In the genomic region with DNA sequence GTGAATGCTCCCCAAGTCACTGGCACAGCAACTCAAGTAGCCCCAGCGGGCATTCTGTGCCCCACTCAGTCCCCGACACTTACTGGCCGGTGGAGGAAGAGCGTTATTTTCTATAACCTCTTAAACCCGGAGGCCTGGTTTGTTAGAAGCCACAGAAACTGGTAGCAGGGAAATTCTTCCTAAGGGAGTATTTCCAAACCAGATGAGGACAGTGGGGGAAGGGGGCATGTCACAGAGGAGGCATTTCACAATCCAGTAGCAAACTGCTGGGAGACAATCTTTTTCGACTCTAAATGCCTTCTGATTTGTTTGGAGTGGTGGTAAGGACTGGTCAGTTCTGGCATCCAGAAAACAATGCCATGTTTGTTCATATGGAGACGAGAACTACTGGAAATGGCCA, we compare ENCODE assay signal across 20 mouse cellular contexts. TPM values are rescaled to one million over a fixed set of nuclear protein-coding genes. Genes with fewer than 3 reads are reported as not detected.
A peak's percentile ranks its signal among the peaks of the same experiment; 100 is the strongest.
DNase-seq lines count a peak whose midpoint lies in the region; ATAC-seq and TF ChIP-seq lines count a peak whose summit lies in the region.
"Had no signal": no experiment of that assay in that cellular context is flagged by ENCODE, and none has a peak within 500 bp of the region (broad histone marks: within the 10 kb centered on the region; RNA-seq: fewer than 3 reads in every experiment).

No protein-coding gene starts in this region.

- 63% methylated on average over 7 of the region's 7 CpGs for WGBS in liver, adult 2 months
- WGBS in liver, embryonic 12.5 days (ENCODE audit: insufficient replicate concordance), result 72% methylated on average over 7 of the region's 7 CpGs
- 42% methylated on average over 7 of the region's 7 CpGs for WGBS in bone marrow, adult 2 months
- WGBS in embryonic facial prominence, embryonic 11.5 days, result 63% methylated on average over 7 of the region's 7 CpGs

- H3K4me2 ChIP-seq in liver, embryonic 12.5 days, result no peak overlapping the region
- H3K4me2 ChIP-seq in embryonic facial prominence, embryonic 11.5 days (ENCODE audit: low read depth, low read length), result no peak overlapping the region
- H3K4me2 ChIP-seq: hindbrain, embryonic 13.5 days; intestine, embryonic 15.5 days had no signal

- ATAC-seq in liver, embryonic 12.5 days, result no peak
- ATAC-seq in embryonic facial prominence, embryonic 11.5 days (replicated peaks; ENCODE audit: insufficient number of reproducible peaks, low FRiP score, low TSS enrichment, low read depth), result no peak
- ATAC-seq: CD4-positive, CD25-positive, alpha-beta regulatory T cell, adult 4 months; midbrain, embryonic 16.5 days had no signal

- TF ChIP-seq POLR2A in liver, adult 2 months (IDR thresholded peaks at IDR 0.05; ENCODE audit: extremely low read depth, insufficient read depth, low read length), result no peak
- no peak for TF ChIP-seq POLR2A in bone marrow, adult 2 months (IDR thresholded peaks at IDR 0.05; ENCODE audit: borderline replicate concordance, control insufficient read depth, low read depth, low read length)

- TF ChIP-seq CTCF in liver, adult 2 months (IDR thresholded peaks at IDR 0.05; ENCODE audit: low read depth, low read length), result no peak
- TF ChIP-seq CTCF in bone marrow, adult 2 months (IDR thresholded peaks at IDR 0.05; ENCODE audit: control insufficient read depth, insufficient read depth, low read length), result no peak

- peaks cover 8% of the 10 kb centered on the region for H3K4me1 ChIP-seq in liver, adult 2 months (ENCODE audit: control insufficient read depth, insufficient read depth, low read length)
- H3K4me1 ChIP-seq in liver, embryonic 12.5 days, result no peaks in the 10 kb centered on the region
- H3K4me1 ChIP-seq in bone marrow, adult 2 months (ENCODE audit: control insufficient read depth, insufficient read depth, low read length), result peaks cover 5% of the 10 kb centered on the region; the same call in 1 of the 2 replicates
- no peaks in the 10 kb centered on the region for H3K4me1 ChIP-seq in embryonic facial prominence, embryonic 11.5 days (ENCODE audit: control insufficient read depth, insufficient read depth, low read length)
- H3K4me1 ChIP-seq: hindbrain, embryonic 13.5 days; intestine, embryonic 15.5 days had no signal

- H3K36me3 ChIP-seq in liver, adult 2 months (ENCODE audit: control insufficient read depth, insufficient read depth, low read length), result peaks cover 32% of the 10 kb centered on the region
- H3K36me3 ChIP-seq in liver, embryonic 12.5 days, result peaks cover 31% of the 10 kb centered on the region
- peaks cover 6% of the 10 kb centered on the region for H3K36me3 ChIP-seq in embryonic facial prominence, embryonic 11.5 days (replicated peaks; ENCODE audit: control insufficient read depth, insufficient read depth, low read depth, low read length)

- H3K27me3 ChIP-seq in liver, adult 2 months (ENCODE audit: control insufficient read depth, insufficient read depth, low read length), result no peaks in the 10 kb centered on the region
- no peaks in the 10 kb centered on the region for H3K27me3 ChIP-seq in liver, embryonic 12.5 days (replicated peaks)
- no peaks in the 10 kb centered on the region for H3K27me3 ChIP-seq in embryonic facial prominence, embryonic 11.5 days (ENCODE audit: control insufficient read depth, insufficient read depth, low read length)
- H3K27me3 ChIP-seq: hindbrain, embryonic 13.5 days; intestine, embryonic 15.5 days had no signal

- DNase-seq in liver, adult 2 months (ENCODE audit: extremely low read depth, low read depth, low spot score), result peak; percentile 30
- no peak for DNase-seq in embryonic facial prominence, embryonic 11.5 days (ENCODE audit: low spot score)
- DNase-seq in lung, postnatal 10 days, result peak; percentile 59
- no peak for DNase-seq in right cerebral cortex, postnatal 4 days
- no peak for DNase-seq in thymus, postnatal 4 days
- no peak for DNase-seq in heart, postnatal 4 days
- DNase-seq: cerebellum, adult 11 months; cerebellum, postnatal 36 days; kidney, postnatal 14 days; left cerebral cortex, postnatal 4 days; thymus, postnatal 25 days had no signal

- H3K79me2 ChIP-seq in liver, adult 2 months (ENCODE audit: control insufficient read depth, insufficient read depth, low read length), result no peaks in the 10 kb centered on the region

- H3K27ac ChIP-seq in liver, adult 2 months (replicated peaks; ENCODE audit: insufficient read depth, low read depth, low read length), result no peak overlapping the region
- H3K27ac ChIP-seq in liver, embryonic 12.5 days, result no peak overlapping the region
- H3K27ac ChIP-seq in bone marrow, adult 2 months (ENCODE audit: control insufficient read depth, insufficient read depth, low read depth, low read length, poor library complexity), result peak overlapping the region; percentile 46
- H3K27ac ChIP-seq in embryonic facial prominence, embryonic 11.5 days (replicated peaks; ENCODE audit: low read depth, low read length), result no peak overlapping the region
- H3K27ac ChIP-seq: intestine, embryonic 15.5 days; macrophage had no signal

- no peaks in the 10 kb centered on the region for H3K9me3 ChIP-seq in liver, embryonic 12.5 days (replicated peaks)
- no peaks in the 10 kb centered on the region for H3K9me3 ChIP-seq in embryonic facial prominence, embryonic 11.5 days (replicated peaks; ENCODE audit: control insufficient read depth, low read length)
- H3K9me3 ChIP-seq: hindbrain, embryonic 13.5 days; intestine, embryonic 15.5 days had no signal

- no peak overlapping the region for H3K9ac ChIP-seq in liver, adult 2 months (ENCODE audit: low read depth, low read length)
- H3K9ac ChIP-seq in liver, embryonic 12.5 days, result no peak overlapping the region
- H3K9ac ChIP-seq in embryonic facial prominence, embryonic 11.5 days (replicated peaks; ENCODE audit: low read length), result 0 out of 2 replicates have a peak overlapping the region, but pooled peaks have one; percentile 1
- H3K9ac ChIP-seq: hindbrain, embryonic 13.5 days; intestine, embryonic 15.5 days had no signal

- no peak overlapping the region for H3K4me3 ChIP-seq in liver, adult 2 months (ENCODE audit: insufficient read depth, low read depth, low read length)
- H3K4me3 ChIP-seq in liver, embryonic 12.5 days, result no peak overlapping the region
- no peak overlapping the region for H3K4me3 ChIP-seq in bone marrow, adult 2 months (replicated peaks; ENCODE audit: control insufficient read depth, low read depth, low read length)
- no peak overlapping the region for H3K4me3 ChIP-seq in embryonic facial prominence, embryonic 11.5 days (ENCODE audit: low read depth, low read length)
- H3K4me3 ChIP-seq: hindbrain, embryonic 13.5 days; intestine, embryonic 15.5 days had no signal

RNA-seq across cellular contexts. Expression of a gene that starts 12.6 kb away (rescaled TPM):
- 13.1 and 17.6 TPM in 2 replicates for total RNA-seq in liver, adult 2 months (2014; rRNA removed)
- polyA plus RNA-seq in liver, adult 2 months (2012; rRNA removed), result 45.0 and 51.1 TPM in 2 replicates
- polyA plus RNA-seq in liver, embryonic 12.5 days (2016; fragmentation: Nextera tagmentation; extraction: Ambion mirVana), result 88.5 and 91.3 TPM in 2 replicates
- polyA plus RNA-seq in bone marrow, adult 2 months (2011; ENCODE audit: insufficient read depth, insufficient read length, low replicate concordance, missing spikeins), result 68.6 and 170 TPM in 2 replicates
- polyA plus RNA-seq in embryonic facial prominence, embryonic 11.5 days (2014; fragmentation: Nextera tagmentation; extraction: Ambion mirVana), result 44.5 and 45.0 TPM in 2 replicates
- 10 to 100 TPM; 50.1 to 55.5 TPM for total RNA-seq in heart, postnatal 4 days (2021)

RNA-seq across cellular contexts. Expression of a gene that starts 41.7 kb away (rescaled TPM):
- 0.40 and 0.46 TPM in 2 replicates for total RNA-seq in liver, adult 2 months (2014; rRNA removed)
- 0.19 and 0.33 TPM in 2 replicates for polyA plus RNA-seq in liver, adult 2 months (2012; rRNA removed)
- 23.2 and 25.9 TPM in 2 replicates for polyA plus RNA-seq in liver, embryonic 12.5 days (2016; fragmentation: Nextera tagmentation; extraction: Ambion mirVana)
- polyA plus RNA-seq in bone marrow, adult 2 months (2011; ENCODE audit: insufficient read depth, insufficient read length, low replicate concordance, missing spikeins), result 37.7 and 47.8 TPM in 2 replicates
- polyA plus RNA-seq in embryonic facial prominence, embryonic 11.5 days (2014; fragmentation: Nextera tagmentation; extraction: Ambion mirVana), result 53.5 and 55.4 TPM in 2 replicates
- total RNA-seq in heart, postnatal 4 days (2021), result 10 to 100 TPM; 13.1 to 14.9 TPM

RNA-seq across cellular contexts. Expression of a gene that starts 52.6 kb away (rescaled TPM):
- total RNA-seq in liver, adult 2 months (2014; rRNA removed), result not detected in 2 replicates
- not detected in 2 replicates for polyA plus RNA-seq in liver, adult 2 months (2012; rRNA removed)
- 0.35 TPM in 1 of 2 replicates, not detected in the other for polyA plus RNA-seq in liver, embryonic 12.5 days (2016; fragmentation: Nextera tagmentation; extraction: Ambion mirVana)
- polyA plus RNA-seq in bone marrow, adult 2 months (2011; ENCODE audit: insufficient read depth, insufficient read length, low replicate concordance, missing spikeins), result 1.5 TPM in 1 of 2 replicates, not detected in the other
- 0.67 TPM in 1 of 2 replicates, not detected in the other for polyA plus RNA-seq in embryonic facial prominence, embryonic 11.5 days (2014; fragmentation: Nextera tagmentation; extraction: Ambion mirVana)
- 1 to 10 TPM in 1 of 2 experiments, under 1 TPM in 1; 0.71 to 1.2 TPM for total RNA-seq in heart, postnatal 4 days (2021)
- polyA plus RNA-seq: CD4-positive, CD25-positive, alpha-beta regulatory T cell, adult 4 months; gonadal fat pad, adult 2 months; intestine, embryonic 15.5 days; macrophage; neural tube, embryonic 11.5 days had no signal

Comparison
In these comparisons a context has a peak if more than half of its experiments do, and no peak if none do; other contexts are left out.
1. RNA of a gene that starts 41.7 kb away (polyA plus RNA-seq): 53.5 to 55.4 TPM in embryonic facial prominence, embryonic 11.5 days, 37.7 to 47.8 TPM in bone marrow, adult 2 months and 23.2 to 25.9 TPM in liver, embryonic 12.5 days; 0.19 to 0.33 TPM in liver, adult 2 months; every median in the first group is over 10 times any median in the second.
2. DNase-seq: peak in liver, adult 2 months (single experiment) and lung, postnatal 10 days (single experiment); none in embryonic facial prominence, embryonic 11.5 days (single experiment), right cerebral cortex, postnatal 4 days (single experiment), thymus, postnatal 4 days (single experiment) and heart, postnatal 4 days (single experiment).